Mouse (Mus musculus) spleen, adult 2 months (tissue): Measurements from ENCODE around the gene Cltc.

Experiments used
- CTCF ChIP-seq: fragments of 200-500 bp; IDR thresholded peaks from 2 replicates; pipeline ENCODE4 v1.5.1; 2011; ENCODE audit warnings: mild to moderate bottlenecking, inconsistent platforms; ENCODE audit not compliant: insufficient read depth, insufficient read length, insufficient replicate concordance; ENCODE audit errors: extremely low read depth
- POLR2A ChIP-seq: fragments of 200-500 bp; IDR thresholded peaks from 2 replicates; pipeline ENCODE4 v1.6.1; 2011; ENCODE audit warnings: low read depth, low read length, inconsistent platforms

- TF ChIP-seq CTCF, result no peak
- no peak for TF ChIP-seq POLR2A
These were observed 18.4 kb downstream of the Cltc start for GRCm38 (mm10) chr11:86738956-86739355.
